Mouse (Mus musculus): ENCODE measurements around the gene Orai1. TPM values are rescaled to one million over a fixed set of nuclear protein-coding genes. Genes with fewer than 3 reads are reported as not detected.

The Orai1 gene
- total RNA-seq, 2 experiments from 2014 or later: 6.9 to 9.5 TPM

GRCm38 (mm10) chr5:122997205-122998204 is 17.4 kb upstream of the Orai1 start:
- peak in 1 of 2 experiments; percentile 51 for DNase-seq (ENCODE audit: extremely low spot score in 1 of 2, low spot score in 2 of 2)
- Histone ChIP-seq H3K27ac (no peak overlapping the region), H3K4me3 (no peak overlapping the region)
- no peak for TF ChIP-seq CTCF (IDR thresholded peaks at IDR 0.05)
- intact Hi-C loops (cut with DNase I): no loop called here

GRCm38 (mm10) chr5:123000901-123001300 is 14.0 kb upstream of the Orai1 start:
- no peak for DNase-seq (ENCODE audit: extremely low spot score in 1 of 2, low spot score in 2 of 2)
- intact Hi-C loops (cut with DNase I): no loop called here
- TF ChIP-seq CTCF (IDR thresholded peaks at IDR 0.05): no peak
- no peak overlapping the region for H3K27ac ChIP-seq
- H3K4me3 ChIP-seq: no peak overlapping the region

GRCm38 (mm10) chr5:123005716-123006592 is 8.9 kb upstream of the Orai1 start:
- H3K4me3 ChIP-seq: no peak overlapping the region
- no peak for TF ChIP-seq CTCF (IDR thresholded peaks at IDR 0.05)
- H3K27ac ChIP-seq: no peak overlapping the region
- DNase-seq (ENCODE audit: extremely low spot score in 1 of 2, low spot score in 2 of 2): no peak
- intact Hi-C loops (cut with DNase I): no loop called here

GRCm38 (mm10) chr5:123008877-123009493 is 5.9 kb upstream of the Orai1 start:
- DNase-seq (ENCODE audit: extremely low spot score in 1 of 2, low spot score in 2 of 2): no peak
- no peak overlapping the region; the same call in 1 of the 2 replicates for H3K27ac ChIP-seq
- no peak overlapping the region for H3K4me3 ChIP-seq
- intact Hi-C loops (cut with DNase I): no loop called here
- no peak for TF ChIP-seq CTCF (IDR thresholded peaks at IDR 0.05)

GRCm38 (mm10) chr5:123009873-123010272 is 5.0 kb upstream of the Orai1 start:
- no peak for TF ChIP-seq CTCF (IDR thresholded peaks at IDR 0.05)
- Histone ChIP-seq H3K4me3 (no peak overlapping the region), H3K27ac (no peak overlapping the region; the same call in 1 of the 2 replicates)
- intact Hi-C loops (cut with DNase I): no loop called here
- DNase-seq (ENCODE audit: extremely low spot score in 1 of 2, low spot score in 2 of 2): peak in 1 of 2 experiments; percentile 31

GRCm38 (mm10) chr5:123010806-123011205 is 4.1 kb upstream of the Orai1 start:
- no peak overlapping the region for H3K4me3 ChIP-seq
- no peak for DNase-seq (ENCODE audit: extremely low spot score in 1 of 2, low spot score in 2 of 2)
- intact Hi-C loops (cut with DNase I): no loop called here

GRCm38 (mm10) chr5:123011705-123012104 is 3.2 kb upstream of the Orai1 start:
- no peak for DNase-seq (ENCODE audit: extremely low spot score in 1 of 2, low spot score in 2 of 2)
- TF ChIP-seq CTCF (IDR thresholded peaks at IDR 0.05): no peak
- intact Hi-C loops (cut with DNase I): no loop called here
- no peak overlapping the region for H3K27ac ChIP-seq
- no peak overlapping the region for H3K4me3 ChIP-seq

More at GRCm38 (mm10) chr5:123010806-123011205, 4.1 kb upstream of the Orai1 start:
- no peak overlapping the region for H3K27ac ChIP-seq
- peak; percentile 52 for TF ChIP-seq CTCF (IDR thresholded peaks at IDR 0.05)

GRCm38 (mm10) chr5:123013599-123014315 is 1.1 kb upstream of the Orai1 start:
- intact Hi-C loops (cut with DNase I): loop anchor here (1.0 to 2.0 kb wide), 3 partner anchors 25 to 89 kb away; no protein-coding TSS in a partner anchor
- peak; percentile 89 for TF ChIP-seq CTCF (IDR thresholded peaks at IDR 0.05)

GRCm38 (mm10) chr5:123015915-123016314 is 1.0 kb downstream of the Orai1 start:
- intact Hi-C loops (cut with DNase I): loop anchor here (2.0 kb wide), 1 partner anchor 91 kb away; no protein-coding TSS in a partner anchor
- H3K27ac ChIP-seq: no peak overlapping the region
- peak overlapping the region; percentile 56 for H3K4me3 ChIP-seq
- DNase-seq (ENCODE audit: extremely low spot score in 1 of 2, low spot score in 2 of 2): no peak
- TF ChIP-seq CTCF (IDR thresholded peaks at IDR 0.05): no peak

More at GRCm38 (mm10) chr5:123013599-123014315, 1.1 kb upstream of the Orai1 start:
- H3K27ac ChIP-seq: no peak overlapping the region
- peak; percentile 60 to 65 for DNase-seq (ENCODE audit: extremely low spot score in 1 of 2, low spot score in 2 of 2)
- H3K4me3 ChIP-seq: no peak overlapping the region

GRCm38 (mm10) chr5:123017504-123017903 is 2.6 kb downstream of the Orai1 start:
- intact Hi-C loops (cut with DNase I): no loop called here
- no peak for TF ChIP-seq CTCF (IDR thresholded peaks at IDR 0.05)
- no peak overlapping the region for H3K4me3 ChIP-seq
- no peak overlapping the region for H3K27ac ChIP-seq
- DNase-seq (ENCODE audit: extremely low spot score in 1 of 2, low spot score in 2 of 2): no peak

All from left cerebral cortex, adult 2 months (tissue).